Mouse (Mus musculus) kidney, adult 2 months (tissue): ENCODE measurements around the gene Oser1. TPM values are rescaled to one million over a fixed set of nuclear protein-coding genes. Genes with fewer than 3 reads are reported as not detected.

Experiments
- DNase-seq: peaks from one replicate; pipeline ENCODE4 v3.0.0; 2021
- H3K27ac ChIP-seq: fragments of 200-500 bp; 2 replicates; pipeline ENCODE4 v1.5.1; 2012; ENCODE audit warnings: low read depth, low read length, control low read depth, inconsistent platforms; ENCODE audit not compliant: insufficient read depth
- H3K27me3 ChIP-seq: fragments of 200-500 bp; replicated peaks from 2 replicates; pipeline ENCODE4 v1.6.1; 2012; ENCODE audit warnings: mild to moderate bottlenecking, moderate library complexity, low read length, inconsistent platforms; ENCODE audit not compliant: control insufficient read depth, insufficient read depth
- H3K36me3 ChIP-seq: fragments of 200-500 bp; 2 replicates; pipeline ENCODE4 v1.6.1; 2012; ENCODE audit warnings: mild to moderate bottlenecking, moderate library complexity, low read length, inconsistent platforms; ENCODE audit not compliant: control insufficient read depth, insufficient read depth
- H3K4me1 ChIP-seq: fragments of 200-500 bp; 2 replicates; pipeline ENCODE4 v1.6.1; 2011; ENCODE audit warnings: low read length; ENCODE audit not compliant: control insufficient read depth, insufficient read depth
- H3K4me3 ChIP-seq: fragments of 200-500 bp; 2 replicates; pipeline ENCODE4 v1.5.1; 2011; ENCODE audit warnings: mild to moderate bottlenecking, low read depth, low read length, control low read depth; ENCODE audit not compliant: insufficient read depth
- CTCF ChIP-seq: fragments of 200-500 bp; conservative IDR thresholded peaks from 2 replicates; pipeline ENCODE4 v1.5.1; 2011; ENCODE audit warnings: low read depth, mild to moderate bottlenecking, control low read depth, low read length, moderate library complexity, mixed read lengths; ENCODE audit not compliant: insufficient read depth, insufficient read length
- POLR2A ChIP-seq: fragments of 200-500 bp; IDR thresholded peaks from one replicate; pipeline ENCODE4 v1.6.1; 2011; ENCODE audit warnings: low read depth, low read length, control low read depth
- WGBS: fragments of 180-500 bp; shearing (Covaris S2); methylation state at CpG from one replicate; pipeline ENCODE4 v1.1.7; 2018; 5-methylcytosine and 5-hydroxymethylcytosine counted together
- polyA plus RNA-seq: library from polyadenylated mRNA; depleted of rRNA; stranded (reverse); fragments of >200 nt; gene quantifications from 2 replicates; pipeline ENCODE4 v1.2.3, GENCODE M21; 2012

Oser1 gene
- polyA plus RNA-seq, 1 experiment: 13.9 TPM

GRCm38 (mm10) chr2:163379366-163379765 lies 45.1 kb downstream of the Oser1 start:
- WGBS: 80% methylated on average over 5 of the region's 5 CpGs
- no peaks in the 10 kb centered on the region for H3K4me1 ChIP-seq
- no peak overlapping the region for H3K27ac ChIP-seq
- DNase-seq: no peak
- no peaks in the 10 kb centered on the region for H3K27me3 ChIP-seq
- no peak for TF ChIP-seq CTCF
- no peak for TF ChIP-seq POLR2A
- H3K36me3 ChIP-seq: no peaks in the 10 kb centered on the region
- no peak overlapping the region for H3K4me3 ChIP-seq

GRCm38 (mm10) chr2:163376082-163376481 lies 48.4 kb downstream of the Oser1 start:
- Histone ChIP-seq H3K4me3 (no peak overlapping the region), H3K4me1 (no peaks in the 10 kb centered on the region), H3K36me3 (no peaks in the 10 kb centered on the region), H3K27me3 (no peaks in the 10 kb centered on the region), H3K27ac (no peak overlapping the region)
- 50% methylated on average over 33 of the region's 33 CpGs for WGBS
- DNase-seq: no peak
- TF ChIP-seq POLR2A (no peak), CTCF (no peak)

- no peak for DNase-seq
- no peaks in the 10 kb centered on the region for H3K27me3 ChIP-seq
- no peaks in the 10 kb centered on the region for H3K4me1 ChIP-seq
- no peak overlapping the region for H3K27ac ChIP-seq
- no peaks in the 10 kb centered on the region for H3K36me3 ChIP-seq
- no peak for TF ChIP-seq CTCF
- TF ChIP-seq POLR2A: no peak
- WGBS: 59% methylated on average over 35 of the region's 35 CpGs
- no peak overlapping the region for H3K4me3 ChIP-seq
Observed at GRCm38 (mm10) chr2:163375468-163375867, 49.0 kb downstream of the Oser1 start.

GRCm38 (mm10) chr2:163372627-163373026 lies 51.9 kb downstream of the Oser1 start:
- H3K36me3 ChIP-seq: no peaks in the 10 kb centered on the region
- no peak overlapping the region for H3K4me3 ChIP-seq
- no peak overlapping the region for H3K27ac ChIP-seq
- no peaks in the 10 kb centered on the region for H3K27me3 ChIP-seq
- TF ChIP-seq POLR2A (no peak), CTCF (no peak)
- no peaks in the 10 kb centered on the region for H3K4me1 ChIP-seq
- WGBS: 96% methylated on average over 1 of the region's 1 CpGs
- DNase-seq: no peak

- DNase-seq: peak; percentile 4
- H3K36me3 ChIP-seq: no peaks in the 10 kb centered on the region
- no peak overlapping the region for H3K4me3 ChIP-seq
- TF ChIP-seq POLR2A (no peak), CTCF (no peak)
- no peaks in the 10 kb centered on the region for H3K27me3 ChIP-seq
- no peaks in the 10 kb centered on the region for H3K4me1 ChIP-seq
- no peak overlapping the region for H3K27ac ChIP-seq
- WGBS: 23% methylated on average over 4 of the region's 4 CpGs
Observed at GRCm38 (mm10) chr2:163370175-163370574, 54.3 kb downstream of the Oser1 start.

GRCm38 (mm10) chr2:163364785-163365541 lies 59.5 kb downstream of the Oser1 start:
- Histone ChIP-seq H3K27ac (no peak overlapping the region), H3K27me3 (no peaks in the 10 kb centered on the region), H3K4me3 (no peak overlapping the region), H3K4me1 (no peaks in the 10 kb centered on the region), H3K36me3 (no peaks in the 10 kb centered on the region)
- TF ChIP-seq CTCF: no peak
- TF ChIP-seq POLR2A: no peak
- WGBS: 59% methylated on average over 18 of the region's 18 CpGs
- DNase-seq: no peak

GRCm38 (mm10) chr2:163362940-163363921 lies 61.3 kb downstream of the Oser1 start:
- H3K27me3 ChIP-seq: no peaks in the 10 kb centered on the region
- WGBS: 75% methylated on average over 12 of the region's 12 CpGs
- H3K36me3 ChIP-seq: no peaks in the 10 kb centered on the region
- DNase-seq: no peak
- no peak overlapping the region for H3K4me3 ChIP-seq
- H3K4me1 ChIP-seq: no peaks in the 10 kb centered on the region
- no peak overlapping the region for H3K27ac ChIP-seq
- TF ChIP-seq POLR2A (no peak), CTCF (no peak)
